Mouse (Mus musculus): ENCODE results near the gene Pex1.
"Not testable (repeated sequence)": the region's sequence is repeated elsewhere in the genome, so short reads cannot be mapped to it uniquely, and the experiment has no call there.

Gene Pex1

DNA sequence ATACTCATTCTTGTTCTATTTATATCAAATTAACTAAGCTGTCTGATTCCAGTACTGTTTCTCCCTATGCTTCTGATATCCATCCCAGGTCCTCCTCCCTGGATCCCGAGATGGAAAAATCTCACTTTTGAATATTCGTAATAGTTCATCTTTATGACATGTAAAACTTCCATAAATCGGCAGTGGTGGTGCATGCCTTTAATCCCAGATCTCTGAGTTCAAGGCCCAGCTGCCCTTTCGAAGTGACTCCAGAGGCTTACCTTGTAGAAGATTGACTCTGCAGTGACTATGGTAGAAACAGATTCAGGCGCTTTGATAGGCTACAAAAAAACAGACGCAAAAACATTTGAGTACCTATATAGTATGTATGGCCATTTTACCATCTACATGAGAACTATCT is 48.8 kb downstream of the Pex1 start:
- in situ Hi-C loops (cut with MseI, MboI), result no loop called here

GRCm38 (mm10) chr5:3645326-3645725 is 49.5 kb downstream of the Pex1 start:
- in situ Hi-C loops (cut with MseI, MboI), result no loop called here

GRCm38 (mm10) chr5:3646539-3646938 is 50.7 kb downstream of the Pex1 start:
- in situ Hi-C loops (cut with MseI, MboI), result no loop called here

DNA sequence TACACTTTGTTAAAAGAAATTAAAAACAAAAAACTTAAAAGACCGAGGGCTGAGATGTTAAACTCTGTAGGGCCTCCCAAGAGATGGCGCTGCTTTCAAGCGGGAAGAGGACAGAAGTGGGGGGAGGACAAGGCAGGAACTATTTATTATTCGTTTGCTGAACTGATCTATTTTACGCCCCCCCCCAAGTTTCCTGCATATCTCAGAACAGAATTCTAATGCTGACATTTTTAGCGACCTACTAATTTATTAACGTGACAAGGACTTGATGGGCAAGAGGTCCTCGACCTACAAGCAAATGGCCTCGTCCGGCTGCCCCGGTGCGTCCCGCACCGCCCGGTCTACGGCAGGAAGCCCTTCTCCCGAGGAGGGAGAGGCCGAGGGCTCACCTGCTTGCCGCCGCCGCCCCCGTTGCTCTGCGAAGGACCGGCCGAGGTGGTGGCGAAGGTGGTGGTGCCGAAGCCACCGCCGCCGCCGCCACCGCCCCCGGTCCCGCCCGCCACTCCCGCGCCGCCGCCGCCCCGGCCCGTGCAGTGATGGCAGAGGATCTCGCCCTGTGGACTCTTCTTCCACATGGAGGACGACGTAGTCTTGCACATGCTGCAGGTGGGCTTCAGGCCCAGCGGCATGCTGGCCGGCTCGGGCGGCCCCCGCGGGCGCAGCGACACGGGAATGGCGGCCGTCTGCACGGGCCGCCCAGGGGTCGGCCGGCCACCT is 51.3 kb downstream of the Pex1 start:
- in situ Hi-C loops (cut with MseI, MboI), result no loop called here

- in situ Hi-C loops (cut with MseI, MboI), result no loop called here
These were observed 51.8 kb downstream of the Pex1 start for GRCm38 (mm10) chr5:3647708-3648121.

DNA sequence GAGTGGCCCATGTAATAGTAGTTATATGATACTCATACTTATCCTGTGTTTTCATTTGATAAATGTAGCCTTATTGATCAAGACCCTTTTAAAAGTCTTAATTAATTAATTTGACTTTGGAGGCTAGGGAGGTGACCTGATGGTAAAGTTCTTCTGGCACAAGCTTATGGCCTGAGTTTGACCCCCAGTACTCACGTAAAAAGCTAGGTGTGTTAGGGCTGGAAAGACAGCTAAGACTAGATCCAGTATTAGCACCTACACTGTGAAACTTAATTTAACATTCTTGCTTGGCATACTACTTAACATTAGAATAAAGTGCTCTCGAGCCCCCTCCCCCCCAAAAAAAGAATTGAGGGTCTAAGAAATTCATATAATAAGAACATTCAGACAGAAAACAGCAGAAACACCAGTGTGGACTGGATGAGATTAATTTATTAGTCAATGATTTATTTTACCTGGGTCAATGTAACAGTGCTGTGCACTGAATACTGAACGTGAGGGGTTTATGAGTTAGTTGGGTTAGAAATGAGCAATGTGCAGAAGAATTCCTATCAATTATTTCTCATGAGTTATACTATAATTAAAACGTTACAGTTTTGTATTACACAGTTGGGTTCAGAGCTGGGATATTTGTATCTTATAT is 52.5 kb downstream of the Pex1 start:
- in situ Hi-C loops (cut with MseI, MboI), result no loop called here

DNA sequence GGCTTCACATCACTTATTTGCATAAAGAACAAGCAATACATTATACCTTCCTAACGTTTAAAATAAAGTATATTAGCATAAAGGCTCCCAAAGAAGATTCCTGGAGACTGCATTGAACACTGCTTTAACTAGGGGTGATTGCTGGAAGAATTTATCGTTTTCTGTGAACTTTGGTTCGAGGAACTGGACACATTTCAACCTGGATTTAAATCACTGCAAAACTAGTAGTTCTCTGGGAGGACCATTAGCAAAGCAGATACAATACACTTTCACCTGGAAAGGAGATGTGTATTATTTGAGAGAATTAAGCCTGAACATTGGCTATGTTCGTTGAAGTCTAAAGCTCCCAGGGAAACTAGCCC is 53.0 kb downstream of the Pex1 start:
- in situ Hi-C loops (cut with MseI, MboI), result no loop called here

GRCm38 (mm10) chr5:3650881-3651280 is 55.0 kb downstream of the Pex1 start, which contains the start of gene Tmbim7:
Gene Tmbim7, plus strand, starts transcription at chr5:3651181.
- in situ Hi-C loops (cut with MseI, MboI), result no loop called here

DNA sequence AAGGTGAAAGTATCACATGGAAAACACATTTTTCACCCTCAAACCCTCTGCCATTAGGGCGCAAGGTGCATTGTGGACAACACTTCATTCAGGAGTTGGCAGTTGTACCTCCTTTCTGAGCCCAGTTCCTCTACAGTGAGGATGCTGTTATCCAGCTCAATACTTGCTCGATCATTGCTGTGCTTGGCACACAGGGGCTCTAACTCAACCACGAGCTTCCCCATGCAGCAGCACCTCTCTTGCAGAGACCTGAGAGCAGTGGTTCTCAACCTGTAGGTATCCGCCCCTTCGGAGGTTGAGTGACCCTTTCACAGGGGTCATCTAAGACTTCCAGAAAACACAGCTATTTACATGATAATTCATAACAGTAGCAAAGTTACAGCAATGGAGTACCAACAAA is 55.8 kb downstream of the Pex1 start:
- in situ Hi-C loops (cut with MseI, MboI), result no loop called here

GRCm38 (mm10) chr5:3652903-3653575 is 57.2 kb downstream of the Pex1 start:
- in situ Hi-C loops (cut with MseI, MboI), result not testable (repeated sequence)

DNA sequence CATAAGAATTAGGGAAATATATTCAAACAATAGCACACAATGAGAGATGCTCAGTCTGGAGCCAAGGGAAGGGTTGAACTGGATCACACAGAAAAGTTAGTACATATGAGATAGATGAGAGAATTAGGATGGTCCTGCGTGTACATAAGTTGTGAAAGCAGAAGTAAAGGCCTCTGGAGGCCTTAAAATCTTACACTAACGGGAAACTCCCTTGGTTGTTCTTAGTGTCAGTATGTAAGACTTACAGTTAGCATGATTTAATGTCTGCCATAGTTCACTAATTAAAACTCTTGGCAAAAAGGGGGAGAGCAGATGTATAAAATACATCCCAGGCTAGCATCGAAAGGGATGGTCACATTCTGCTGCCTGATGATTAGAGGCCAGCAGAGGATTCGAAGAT is 57.9 kb downstream of the Pex1 start:
- in situ Hi-C loops (cut with MseI, MboI), result no loop called here

GRCm38 (mm10) chr5:3657085-3657484 is 61.2 kb downstream of the Pex1 start, which contains the start of gene Gatad1:
Gene Gatad1, minus strand, starts transcription at chr5:3657185.
- in situ Hi-C loops (cut with MseI, MboI), result no loop called here

DNA sequence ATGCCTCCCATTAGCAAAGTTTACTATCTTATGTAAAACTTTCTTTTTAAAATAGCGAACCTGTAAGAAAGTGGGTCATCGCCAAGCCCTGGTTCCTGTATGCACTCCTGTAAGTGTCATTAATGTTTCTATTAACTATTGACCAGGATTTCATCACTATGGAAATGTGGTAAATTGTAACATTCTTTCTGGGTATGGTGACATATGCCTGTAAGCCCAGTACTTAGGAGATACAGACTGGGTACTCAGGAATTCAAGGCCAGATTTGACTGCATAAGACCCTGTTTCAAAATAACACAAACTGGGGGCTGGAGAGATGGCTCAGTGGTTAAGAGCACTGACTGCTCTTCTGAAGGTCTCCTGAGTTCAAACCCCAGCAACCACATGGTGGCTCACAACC is 69.4 kb downstream of the Pex1 start:
- in situ Hi-C loops (cut with MseI, MboI), result no loop called here

DNA sequence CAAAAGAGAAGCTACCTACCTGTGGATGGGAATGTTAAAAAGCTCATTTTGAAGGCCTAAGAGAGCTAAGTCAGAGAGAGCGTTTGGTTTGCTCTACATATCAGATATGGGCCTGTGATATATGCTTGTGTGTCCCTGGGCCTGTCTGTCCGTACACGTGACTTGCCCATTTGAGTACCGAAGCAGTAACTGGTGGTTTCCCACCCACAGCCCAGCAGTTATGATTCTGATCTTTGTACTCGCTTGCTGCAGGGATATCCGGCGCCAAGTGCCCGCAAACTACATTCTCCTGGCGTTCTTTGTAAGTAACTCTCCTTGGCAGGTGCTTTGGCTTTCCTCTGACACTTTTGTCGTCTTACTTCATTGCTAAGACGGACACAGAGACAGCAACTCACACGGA is 70.7 kb downstream of the Pex1 start:
- in situ Hi-C loops (cut with MseI, MboI), result no loop called here

- in situ Hi-C loops (cut with MseI, MboI), result no loop called here
These were observed 74.2 kb downstream of the Pex1 start for GRCm38 (mm10) chr5:3669938-3670554.
